Mouse (Mus musculus) forebrain, embryonic 16.5 days (tissue): Measurements from ENCODE around the gene Cpxm2. TPM values are rescaled to one million over a fixed set of nuclear protein-coding genes. Genes with fewer than 3 reads are reported as not detected.

Source experiments
- ATAC-seq: fragments of 200-750 bp; cut with Nextera tagmentation; 2 replicates; pipeline ENCODE4 v1.8.0; 2017; ENCODE audit warnings: mild to moderate bottlenecking, moderate library complexity
- H3K27ac ChIP-seq: fragments of 300-500 bp; sonication (generic); 2 replicates; pipeline ENCODE4 v1.5.1; 2014; ENCODE audit warnings: low read length, control low read depth
- H3K27me3 ChIP-seq: fragments of 300-500 bp; sonication (generic); replicated peaks from 2 replicates; pipeline ENCODE4 v1.6.1; 2014; ENCODE audit warnings: low read length; ENCODE audit not compliant: control insufficient read depth, insufficient read depth
- H3K36me3 ChIP-seq: fragments of 300-500 bp; sonication (generic); 2 replicates; pipeline ENCODE4 v1.6.1; 2014; ENCODE audit not compliant: control insufficient read depth, insufficient read depth
- H3K4me1 ChIP-seq: fragments of 300-500 bp; sonication (generic); replicated peaks from 2 replicates; pipeline ENCODE4 v1.6.1; 2014; ENCODE audit warnings: low read length; ENCODE audit not compliant: control insufficient read depth, insufficient read depth
- H3K4me2 ChIP-seq: fragments of 300-500 bp; sonication (generic); 2 replicates; pipeline ENCODE4 v1.6.1; 2014; ENCODE audit warnings: mild to moderate bottlenecking, low read length, control low read depth
- H3K4me3 ChIP-seq: fragments of 300-500 bp; sonication (generic); replicated peaks from 2 replicates; pipeline ENCODE4 v1.5.1; 2014; ENCODE audit warnings: mild to moderate bottlenecking, low read length, control low read depth
- H3K9ac ChIP-seq: fragments of 300-500 bp; sonication (generic); replicated peaks from 2 replicates; pipeline ENCODE4 v1.6.1; 2014; ENCODE audit warnings: low read depth, low read length, control low read depth
- H3K9me3 ChIP-seq: fragments of 300-500 bp; sonication (generic); 2 replicates; pipeline ENCODE4 v1.6.1; 2016; ENCODE audit warnings: low read length; ENCODE audit not compliant: control insufficient read depth
- WGBS: fragments of 180-500 bp; shearing (Covaris S2); extraction: QIAGEN DNeasy Blood & Tissue Kit; methylation state at CpG from one replicate; pipeline ENCODE4 v1.1.7; 2014; 5-methylcytosine and 5-hydroxymethylcytosine counted together
- polyA plus RNA-seq: library from polyadenylated mRNA; unstranded; fragments of >200 nt; fragmentation: Nextera tagmentation; extraction: Ambion mirVana; gene quantifications from 2 replicates; pipeline ENCODE4 v1.2.1, GENCODE M21; 2015

The Cpxm2 gene
- polyA plus RNA-seq, 1 experiment from 2014 or later = 1.5 TPM

GRCm38 (mm10) chr7:132162254-132162653, 7.7 kb upstream of the Cpxm2 start:
- H3K4me2 ChIP-seq = no peak overlapping the region
- H3K27me3 ChIP-seq = no peaks in the 10 kb centered on the region
- H3K9me3 ChIP-seq = no peaks in the 10 kb centered on the region
- peak; percentile 43 for ATAC-seq
- no peak overlapping the region for H3K4me3 ChIP-seq
- 40% methylated on average over 3 of the region's 3 CpGs for WGBS
- no peak overlapping the region for H3K27ac ChIP-seq
- H3K36me3 ChIP-seq = no peaks in the 10 kb centered on the region
- H3K4me1 ChIP-seq = peaks cover 24% of the 10 kb centered on the region
- no peak overlapping the region for H3K9ac ChIP-seq

GRCm38 (mm10) chr7:132158321-132159025, 3.9 kb upstream of the Cpxm2 start:
- Histone ChIP-seq H3K9me3 (no peaks in the 10 kb centered on the region), H3K4me2 (peak overlapping the region; percentile 2; the same call in 1 of the 2 replicates), H3K4me3 (no peak overlapping the region), H3K4me1 (peaks cover 49% of the 10 kb centered on the region), H3K9ac (no peak overlapping the region; the same call in 1 of the 2 replicates), H3K36me3 (no peaks in the 10 kb centered on the region), H3K27me3 (0 out of 2 replicates have a peak, but pooled peaks cover 3% of the 10 kb centered on the region), H3K27ac (peak overlapping the region; percentile 77)
- peak; percentile 67; the same call in 1 of the 2 replicates for ATAC-seq
- WGBS = 32% methylated on average over 9 of the region's 9 CpGs

DNA sequence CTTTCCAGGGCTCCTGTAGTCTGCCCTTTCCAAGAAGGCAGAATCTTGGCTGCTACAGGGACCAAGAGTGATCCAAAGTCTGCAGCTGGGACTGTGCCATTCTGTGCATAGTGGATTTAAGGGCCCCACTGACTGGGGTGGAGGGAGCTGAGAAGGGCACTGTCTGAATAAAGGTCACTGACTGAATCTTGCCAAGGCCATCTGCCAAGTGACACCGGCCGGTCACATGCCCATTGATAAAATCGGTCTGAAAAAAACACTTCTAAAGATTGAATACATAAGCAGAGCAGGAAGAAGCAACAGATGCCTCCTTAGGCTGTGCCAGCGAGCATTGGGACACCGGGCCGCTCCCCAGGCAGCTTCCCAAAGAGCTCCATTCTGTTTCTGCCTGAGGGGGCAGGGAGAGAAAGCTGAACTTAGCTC, 803 bp downstream of the Cpxm2 start:
- Histone ChIP-seq H3K9me3 (no peaks in the 10 kb centered on the region), H3K9ac (no peak overlapping the region), H3K4me1 (peaks cover 47% of the 10 kb centered on the region), H3K27ac (no peak overlapping the region), H3K36me3 (no peaks in the 10 kb centered on the region), H3K4me3 (peak overlapping the region; percentile 40), H3K27me3 (0 out of 2 replicates have a peak, but pooled peaks cover 3% of the 10 kb centered on the region), H3K4me2 (peak overlapping the region; percentile 66)
- WGBS = 20% methylated on average over 6 of the region's 6 CpGs
- ATAC-seq = peak; percentile 74

GRCm38 (mm10) chr7:132145227-132145800, 9.2 kb downstream of the Cpxm2 start:
- Histone ChIP-seq H3K36me3 (no peaks in the 10 kb centered on the region), H3K4me2 (no peak overlapping the region), H3K27me3 (no peaks in the 10 kb centered on the region), H3K4me3 (no peak overlapping the region), H3K9me3 (no peaks in the 10 kb centered on the region), H3K9ac (no peak overlapping the region), H3K27ac (no peak overlapping the region), H3K4me1 (no peaks in the 10 kb centered on the region; the same call in 1 of the 2 replicates)
- no peak for ATAC-seq
- WGBS = 58% methylated on average over 15 of the region's 15 CpGs

GRCm38 (mm10) chr7:132128687-132129086, 25.9 kb downstream of the Cpxm2 start:
- Histone ChIP-seq H3K4me1 (peaks cover 3% of the 10 kb centered on the region; the same call in 1 of the 2 replicates), H3K4me3 (no peak overlapping the region), H3K9ac (no peak overlapping the region), H3K9me3 (peaks cover 2% of the 10 kb centered on the region; the same call in 1 of the 2 replicates), H3K27ac (no peak overlapping the region), H3K36me3 (no peaks in the 10 kb centered on the region), H3K27me3 (no peaks in the 10 kb centered on the region), H3K4me2 (no peak overlapping the region)
- WGBS = 20% methylated on average over 6 of the region's 6 CpGs
- peak; percentile 38; the same call in 1 of the 2 replicates for ATAC-seq

- 68% methylated on average over 7 of the region's 7 CpGs for WGBS
- Histone ChIP-seq H3K4me3 (no peak overlapping the region), H3K9ac (no peak overlapping the region), H3K27me3 (no peaks in the 10 kb centered on the region), H3K4me2 (no peak overlapping the region), H3K27ac (no peak overlapping the region), H3K9me3 (no peaks in the 10 kb centered on the region), H3K4me1 (peaks cover 3% of the 10 kb centered on the region; the same call in 1 of the 2 replicates), H3K36me3 (no peaks in the 10 kb centered on the region)
- ATAC-seq = no peak
These were observed 29.6 kb downstream of the Cpxm2 start for GRCm38 (mm10) chr7:132124948-132125347.

DNA sequence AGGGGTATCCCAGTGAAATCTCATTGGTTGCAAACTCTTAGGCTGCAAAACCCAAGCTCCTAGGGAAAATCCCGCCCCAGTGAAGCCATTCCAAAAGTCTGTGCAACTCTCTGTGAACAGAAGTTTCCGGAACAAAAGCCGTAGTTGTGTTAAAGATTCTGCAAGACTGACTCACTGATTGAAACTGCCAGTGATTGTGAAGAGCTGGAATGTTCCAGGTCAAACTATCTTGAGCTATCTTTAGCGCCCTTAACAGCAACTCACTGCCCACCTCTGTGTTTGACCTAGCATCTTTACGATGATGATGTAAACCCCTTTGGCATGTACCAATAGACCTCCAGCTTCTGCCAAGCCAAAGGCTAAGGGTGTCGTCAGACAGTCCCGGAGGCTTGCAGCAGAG, 31.3 kb downstream of the Cpxm2 start:
- H3K4me3 ChIP-seq = no peak overlapping the region
- no peak overlapping the region for H3K27ac ChIP-seq
- H3K27me3 ChIP-seq = no peaks in the 10 kb centered on the region
- H3K4me2 ChIP-seq = no peak overlapping the region
- no peaks in the 10 kb centered on the region; the same call in 1 of the 2 replicates for H3K4me1 ChIP-seq
- ATAC-seq = no peak
- H3K36me3 ChIP-seq = no peaks in the 10 kb centered on the region
- no peaks in the 10 kb centered on the region for H3K9me3 ChIP-seq
- no peak overlapping the region for H3K9ac ChIP-seq
- WGBS = 84% methylated on average over 7 of the region's 7 CpGs

DNA sequence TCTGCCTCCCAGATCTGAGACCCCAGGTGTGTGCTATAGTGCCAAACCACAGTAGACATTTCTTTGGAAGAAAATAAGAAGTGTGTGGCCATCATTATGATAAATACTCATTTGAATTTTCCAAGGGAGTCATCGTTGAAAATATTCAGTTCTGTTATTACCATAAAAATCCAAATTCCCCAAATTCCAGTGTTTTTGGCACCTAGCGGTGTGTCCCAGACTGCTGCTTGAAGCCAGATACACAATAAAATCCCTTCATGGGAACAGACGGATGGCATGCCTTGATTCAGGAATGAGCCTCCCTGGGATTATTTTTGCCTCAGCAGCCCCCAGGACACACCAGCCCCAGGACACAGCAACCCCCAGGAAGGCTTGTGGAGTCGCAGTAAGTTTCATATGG, 34.7 kb downstream of the Cpxm2 start:
- Histone ChIP-seq H3K36me3 (no peaks in the 10 kb centered on the region), H3K4me3 (no peak overlapping the region), H3K9ac (no peak overlapping the region), H3K27me3 (no peaks in the 10 kb centered on the region), H3K27ac (no peak overlapping the region), H3K9me3 (no peaks in the 10 kb centered on the region), H3K4me2 (no peak overlapping the region), H3K4me1 (no peaks in the 10 kb centered on the region; the same call in 1 of the 2 replicates)
- WGBS = 85% methylated on average over 4 of the region's 4 CpGs
- ATAC-seq = no peak

DNA sequence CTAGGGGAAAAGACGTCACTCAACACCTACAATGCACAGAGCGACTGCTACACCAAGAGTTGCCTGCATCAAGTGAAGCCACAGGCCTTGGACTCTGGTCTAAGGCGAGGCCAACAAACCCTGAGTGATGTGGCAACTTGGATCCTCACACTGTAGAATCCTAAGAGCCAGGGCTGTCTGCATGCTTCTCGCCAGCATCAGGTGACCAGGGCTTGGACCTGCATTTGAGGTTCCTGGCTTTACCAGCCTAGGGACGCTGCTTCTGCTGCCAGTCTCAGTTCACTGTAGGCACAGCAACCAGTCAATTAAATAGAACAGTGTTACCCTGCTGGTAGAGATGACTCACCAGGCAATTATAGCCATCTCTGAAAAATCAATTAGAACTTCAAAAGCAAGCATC, 42.8 kb downstream of the Cpxm2 start:
- Histone ChIP-seq H3K9ac (no peak overlapping the region), H3K27ac (no peak overlapping the region), H3K36me3 (no peaks in the 10 kb centered on the region), H3K4me2 (no peak overlapping the region), H3K27me3 (no peaks in the 10 kb centered on the region), H3K4me3 (no peak overlapping the region), H3K9me3 (no peaks in the 10 kb centered on the region), H3K4me1 (no peaks in the 10 kb centered on the region)
- no peak for ATAC-seq
- WGBS = 68% methylated on average over 5 of the region's 5 CpGs
